Comparison of ENCODE assay signal across 8 mouse cellular contexts in the genomic region with DNA sequence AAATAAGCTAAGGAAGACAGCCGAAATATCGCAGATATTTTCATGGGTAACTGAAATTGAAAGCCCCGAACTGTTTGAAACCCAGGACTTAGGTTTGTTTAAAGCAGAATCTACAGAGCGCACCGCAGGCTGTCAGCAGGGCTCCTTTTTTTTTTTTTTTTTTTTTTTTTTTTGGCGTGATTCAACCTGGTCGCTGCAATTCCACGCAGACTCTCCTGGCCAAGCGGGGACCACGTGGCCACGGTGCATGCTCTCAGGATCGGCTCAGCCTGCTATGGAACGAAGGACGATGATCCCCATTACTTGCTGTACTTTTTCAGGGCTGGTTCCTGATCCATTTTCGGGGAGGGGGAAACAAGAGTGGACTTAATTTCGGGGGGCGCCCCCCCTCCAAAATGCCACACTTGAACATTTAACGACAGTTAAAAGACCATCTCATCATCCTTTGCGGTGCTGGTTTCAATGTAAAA. TPM values are rescaled to one million over a fixed set of nuclear protein-coding genes. Genes with fewer than 3 reads are reported as not detected.
DNase-seq lines count a peak whose midpoint lies in the region; ATAC-seq and TF ChIP-seq lines count a peak whose summit lies in the region.

No protein-coding gene starts in this region.

- H3K9ac ChIP-seq in heart, adult 2 months (ENCODE audit: low read depth, low read length) = peak overlapping the region; percentile 76
- peak overlapping the region; percentile 72 for H3K9ac ChIP-seq in hindbrain, embryonic 11.5 days (ENCODE audit: low read depth, low read length)
- peak overlapping the region; percentile 68 for H3K9ac ChIP-seq in liver, adult 2 months (ENCODE audit: low read depth, low read length)
- peak overlapping the region; percentile 74 for H3K9ac ChIP-seq in neural tube, embryonic 11.5 days (ENCODE audit: low read length)

- no peak for DNase-seq in heart, adult 2 months
- DNase-seq in heart, postnatal 25 days (ENCODE audit: low spot score) = no peak
- peak; percentile 29 for DNase-seq in R1 (ENCODE audit: low read depth, low spot score)
- peak; percentile 50 for DNase-seq in embryonic facial prominence, embryonic 10.5 days (ENCODE audit: low spot score)
- peak; percentile 43 for DNase-seq in hindbrain, embryonic 11.5 days (ENCODE audit: low spot score)
- DNase-seq in liver, adult 2 months (ENCODE audit: extremely low read depth, low read depth, low spot score) = peak; percentile 63
- DNase-seq in neural tube, embryonic 11.5 days (ENCODE audit: low spot score) = peak; percentile 36
- no peak for DNase-seq in yolk sac, embryonic 10.5 days (ENCODE audit: low spot score)

- intact Hi-C loops in heart, adult 2 months (cut with DNase I) = no loop called here
- intact Hi-C loops in heart, postnatal 25 days (cut with DNase I) = loop anchor here (2.0 kb wide), 2 partner anchors 16 to 28 kb away; partner anchors contain the start of gene Arhgap19

- H3K4me1 ChIP-seq in heart, adult 2 months (ENCODE audit: control insufficient read depth, insufficient read depth, low read length) = peaks cover 8% of the 10 kb centered on the region
- peaks cover 50% of the 10 kb centered on the region for H3K4me1 ChIP-seq in embryonic facial prominence, embryonic 10.5 days
- peaks cover 9% of the 10 kb centered on the region; the same call in 1 of the 2 replicates for H3K4me1 ChIP-seq in hindbrain, embryonic 11.5 days (replicated peaks; ENCODE audit: control insufficient read depth, insufficient read depth, low read length)
- H3K4me1 ChIP-seq in liver, adult 2 months (ENCODE audit: control insufficient read depth, insufficient read depth, low read length) = peaks cover 12% of the 10 kb centered on the region
- peaks cover 13% of the 10 kb centered on the region; the same call in 1 of the 2 replicates for H3K4me1 ChIP-seq in neural tube, embryonic 11.5 days (ENCODE audit: control insufficient read depth, insufficient read depth, low read length)

- H3K4me2 ChIP-seq in hindbrain, embryonic 11.5 days (replicated peaks; ENCODE audit: low read depth, low read length) = peak overlapping the region; percentile 99
- H3K4me2 ChIP-seq in neural tube, embryonic 11.5 days (ENCODE audit: low read depth) = peak overlapping the region; percentile 97

- TF ChIP-seq CTCF in heart, adult 2 months (IDR thresholded peaks at IDR 0.05) = no peak
- TF ChIP-seq CTCF in liver, adult 2 months (IDR thresholded peaks at IDR 0.05; ENCODE audit: low read depth, low read length) = no peak

- H3K27me3 ChIP-seq in heart, adult 2 months (ENCODE audit: control insufficient read depth, insufficient read depth, low read length) = no peaks in the 10 kb centered on the region
- H3K27me3 ChIP-seq in embryonic facial prominence, embryonic 10.5 days (replicated peaks; ENCODE audit: low read depth, poor library complexity, severe bottlenecking) = peaks cover 38% of the 10 kb centered on the region
- H3K27me3 ChIP-seq in hindbrain, embryonic 11.5 days (ENCODE audit: control insufficient read depth, insufficient read depth, low read length) = peaks cover 7% of the 10 kb centered on the region
- H3K27me3 ChIP-seq in liver, adult 2 months (ENCODE audit: control insufficient read depth, insufficient read depth, low read length) = no peaks in the 10 kb centered on the region
- H3K27me3 ChIP-seq in neural tube, embryonic 11.5 days (ENCODE audit: control insufficient read depth, insufficient read depth, low read length) = peaks cover 8% of the 10 kb centered on the region; the same call in 1 of the 2 replicates

- no peaks in the 10 kb centered on the region for H3K79me2 ChIP-seq in heart, adult 2 months (replicated peaks; ENCODE audit: control insufficient read depth, insufficient read depth, low read length)
- H3K79me2 ChIP-seq in liver, adult 2 months (ENCODE audit: control insufficient read depth, insufficient read depth, low read length) = peaks cover 4% of the 10 kb centered on the region; the same call in 1 of the 2 replicates

- peak overlapping the region; percentile 99 for H3K27ac ChIP-seq in heart, adult 2 months
- H3K27ac ChIP-seq in embryonic facial prominence, embryonic 10.5 days (replicated peaks) = no peak overlapping the region; the same call in 1 of the 2 replicates
- peak overlapping the region; percentile 90; the same call in 1 of the 2 replicates for H3K27ac ChIP-seq in hindbrain, embryonic 11.5 days (ENCODE audit: low read depth, low read length)
- H3K27ac ChIP-seq in liver, adult 2 months (replicated peaks; ENCODE audit: insufficient read depth, low read depth, low read length) = 0 out of 2 replicates have a peak overlapping the region, but pooled peaks have one; percentile 8
- no peak overlapping the region for H3K27ac ChIP-seq in neural tube, embryonic 11.5 days (ENCODE audit: low read depth, low read length)

- ATAC-seq in hindbrain, embryonic 11.5 days (ENCODE audit: low FRiP score) = no peak
- no peak for ATAC-seq in neural tube, embryonic 11.5 days (ENCODE audit: insufficient read depth, low FRiP score, low TSS enrichment)

- WGBS in heart, adult 2 months = 6% methylated on average over 19 of the region's 19 CpGs
- under 1% methylated on average over 19 of the region's 19 CpGs for WGBS in embryonic facial prominence, embryonic 10.5 days
- WGBS in hindbrain, embryonic 11.5 days = under 1% methylated on average over 19 of the region's 19 CpGs
- 3% methylated on average over 19 of the region's 19 CpGs for WGBS in liver, adult 2 months
- 1% methylated on average over 18 of the region's 19 CpGs for WGBS in neural tube, embryonic 11.5 days

- H3K9me3 ChIP-seq in embryonic facial prominence, embryonic 10.5 days = no peaks in the 10 kb centered on the region
- H3K9me3 ChIP-seq in hindbrain, embryonic 11.5 days (ENCODE audit: control insufficient read depth, low read length) = no peaks in the 10 kb centered on the region
- H3K9me3 ChIP-seq in neural tube, embryonic 11.5 days (ENCODE audit: control insufficient read depth, low read length) = no peaks in the 10 kb centered on the region

- no peak for TF ChIP-seq EP300 in heart, adult 2 months (IDR thresholded peaks at IDR 0.05; ENCODE audit: insufficient read depth, low read depth, low read length)

- H3K36me3 ChIP-seq in heart, adult 2 months (ENCODE audit: control insufficient read depth, insufficient read depth, low read length) = no peaks in the 10 kb centered on the region
- no peaks in the 10 kb centered on the region for H3K36me3 ChIP-seq in embryonic facial prominence, embryonic 10.5 days (replicated peaks)
- H3K36me3 ChIP-seq in hindbrain, embryonic 11.5 days (ENCODE audit: control insufficient read depth, insufficient read depth, low read length) = no peaks in the 10 kb centered on the region
- H3K36me3 ChIP-seq in liver, adult 2 months (ENCODE audit: control insufficient read depth, insufficient read depth, low read length) = no peaks in the 10 kb centered on the region
- no peaks in the 10 kb centered on the region for H3K36me3 ChIP-seq in neural tube, embryonic 11.5 days (ENCODE audit: control insufficient read depth, insufficient read depth, low read length)

- no peak for TF ChIP-seq POLR2A in heart, adult 2 months (IDR thresholded peaks at IDR 0.05; ENCODE audit: insufficient read depth, low read depth, low read length)
- TF ChIP-seq POLR2A in liver, adult 2 months (IDR thresholded peaks at IDR 0.05; ENCODE audit: extremely low read depth, insufficient read depth, low read length) = no peak

- H3K4me3 ChIP-seq in heart, adult 2 months = peak overlapping the region; percentile 82
- peak overlapping the region; percentile 84 for H3K4me3 ChIP-seq in embryonic facial prominence, embryonic 10.5 days
- H3K4me3 ChIP-seq in hindbrain, embryonic 11.5 days (ENCODE audit: low read depth, low read length) = peak overlapping the region; percentile 72
- peak overlapping the region; percentile 59 for H3K4me3 ChIP-seq in liver, adult 2 months (ENCODE audit: insufficient read depth, low read depth, low read length)
- peak overlapping the region; percentile 71 for H3K4me3 ChIP-seq in neural tube, embryonic 11.5 days (ENCODE audit: low read depth, low read length)

RNA-seq across cellular contexts. Expression of gene Frat1, which starts 1.4 kb away (rescaled TPM):
- total RNA-seq in heart, adult 2 months (2021) = 1 to 10 TPM; 2.5 to 3.9 TPM
- polyA plus RNA-seq in heart, adult 2 months (2012; rRNA removed) = 1.3 TPM in 2 replicates
- total RNA-seq in heart, postnatal 25 days (2021) = 1 to 10 TPM; 3.7 to 4.9 TPM
- polyA plus RNA-seq in embryonic facial prominence, embryonic 10.5 days (2016; fragmentation: Nextera tagmentation; extraction: Ambion mirVana) = 9.1 and 9.2 TPM in 2 replicates
- 11.2 and 14.4 TPM in 2 replicates for polyA plus RNA-seq in hindbrain, embryonic 11.5 days (2014; fragmentation: Nextera tagmentation; extraction: Ambion mirVana)
- 1.9 and 3.3 TPM in 2 replicates for total RNA-seq in liver, adult 2 months (2014; rRNA removed)
- 5.5 and 5.6 TPM in 2 replicates for polyA plus RNA-seq in liver, adult 2 months (2012; rRNA removed)
- polyA plus RNA-seq in neural tube, embryonic 11.5 days (2014; fragmentation: Nextera tagmentation; extraction: Ambion mirVana) = 8.6 and 8.9 TPM in 2 replicates

RNA-seq across cellular contexts. Expression of gene Frat2, which starts 16.8 kb away (rescaled TPM):
- 1 to 10 TPM; 2.7 to 4.9 TPM for total RNA-seq in heart, adult 2 months (2021)
- polyA plus RNA-seq in heart, adult 2 months (2012; rRNA removed) = 1.4 and 1.7 TPM in 2 replicates
- 1 to 10 TPM; 5.6 to 5.8 TPM for total RNA-seq in heart, postnatal 25 days (2021)
- polyA plus RNA-seq in embryonic facial prominence, embryonic 10.5 days (2016; fragmentation: Nextera tagmentation; extraction: Ambion mirVana) = 3.8 and 4.3 TPM in 2 replicates
- 5.0 and 6.8 TPM in 2 replicates for polyA plus RNA-seq in hindbrain, embryonic 11.5 days (2014; fragmentation: Nextera tagmentation; extraction: Ambion mirVana)
- 0.87 and 1.3 TPM in 2 replicates for total RNA-seq in liver, adult 2 months (2014; rRNA removed)
- 2.2 and 2.4 TPM in 2 replicates for polyA plus RNA-seq in liver, adult 2 months (2012; rRNA removed)
- polyA plus RNA-seq in neural tube, embryonic 11.5 days (2014; fragmentation: Nextera tagmentation; extraction: Ambion mirVana) = 6.5 and 8.7 TPM in 2 replicates

RNA-seq across cellular contexts. Expression of gene Arhgap19, which starts 29.3 kb away (rescaled TPM):
- total RNA-seq in heart, adult 2 months (2021) = 1 to 10 TPM; 1.7 to 2.0 TPM
- polyA plus RNA-seq in heart, adult 2 months (2012; rRNA removed) = 1.4 and 2.1 TPM in 2 replicates
- total RNA-seq in heart, postnatal 25 days (2021) = 1 to 10 TPM; 1.6 to 1.8 TPM
- 45.2 and 46.2 TPM in 2 replicates for polyA plus RNA-seq in embryonic facial prominence, embryonic 10.5 days (2016; fragmentation: Nextera tagmentation; extraction: Ambion mirVana)
- 31.5 and 33.3 TPM in 2 replicates for polyA plus RNA-seq in hindbrain, embryonic 11.5 days (2014; fragmentation: Nextera tagmentation; extraction: Ambion mirVana)
- 1.9 and 2.8 TPM in 2 replicates for total RNA-seq in liver, adult 2 months (2014; rRNA removed)
- polyA plus RNA-seq in liver, adult 2 months (2012; rRNA removed) = 0.72 and 1.2 TPM in 2 replicates
- 37.0 and 37.3 TPM in 2 replicates for polyA plus RNA-seq in neural tube, embryonic 11.5 days (2014; fragmentation: Nextera tagmentation; extraction: Ambion mirVana)

Comparison
In these comparisons a context has a peak if more than half of its experiments do, and no peak if none do; other contexts are left out.
1. DNase-seq: peak in R1 (single experiment), embryonic facial prominence, embryonic 10.5 days (single experiment), hindbrain, embryonic 11.5 days (single experiment), liver, adult 2 months (single experiment) and neural tube, embryonic 11.5 days (single experiment); none in heart, adult 2 months (0 of 2), heart, postnatal 25 days (single experiment) and yolk sac, embryonic 10.5 days (single experiment).
2. H3K27ac ChIP-seq: peak in heart, adult 2 months (single experiment), hindbrain, embryonic 11.5 days (single experiment) and liver, adult 2 months (single experiment); none in embryonic facial prominence, embryonic 10.5 days (single experiment) and neural tube, embryonic 11.5 days (single experiment).
3. RNA of gene Arhgap19, which starts 29.3 kb away (polyA plus RNA-seq): 45.2 to 46.2 TPM in embryonic facial prominence, embryonic 10.5 days, 37.0 to 37.3 TPM in neural tube, embryonic 11.5 days and 31.5 to 33.3 TPM in hindbrain, embryonic 11.5 days; 1.4 to 2.1 TPM in heart, adult 2 months and 0.72 to 1.2 TPM in liver, adult 2 months; every median in the first group is over 10 times any median in the second.
4. Peak in every context shown above with its lines, with median percentiles within 50 percentile points of each other: H3K4me3 ChIP-seq and H3K9ac ChIP-seq.